Mouse (Mus musculus) embryonic facial prominence, embryonic 11.5 days (tissue): ENCODE results near the gene Olfr545. TPM values are rescaled to one million over a fixed set of nuclear protein-coding genes. Genes with fewer than 3 reads are reported as not detected.
"Not testable (repeated sequence)": the region's sequence is repeated elsewhere in the genome, so short reads cannot be mapped to it uniquely, and the experiment has no call there.

Source experiments
- ATAC-seq: fragments of 200-750 bp; cut with Nextera tagmentation; replicated peaks from 2 replicates; pipeline ENCODE4 v1.8.0; 2017; ENCODE audit warnings: low read depth; ENCODE audit not compliant: insufficient number of reproducible peaks, low FRiP score, low TSS enrichment
- DNase-seq: peaks from one replicate; pipeline ENCODE4 v3.0.0-alpha.2; 2015; ENCODE audit warnings: low spot score
- H3K27ac ChIP-seq: fragments of 300-500 bp; sonication (generic); replicated peaks from 2 replicates; pipeline ENCODE4 v1.5.1; 2014; ENCODE audit warnings: mild to moderate bottlenecking, low read depth, low read length, control low read depth
- H3K27me3 ChIP-seq: fragments of 300-500 bp; sonication (generic); 2 replicates; pipeline ENCODE4 v1.6.1; 2014; ENCODE audit warnings: mild to moderate bottlenecking, low read length, moderate library complexity, mixed read lengths; ENCODE audit not compliant: control insufficient read depth, insufficient read depth
- H3K36me3 ChIP-seq: fragments of 300-500 bp; sonication (generic); replicated peaks from 2 replicates; pipeline ENCODE4 v1.6.1; 2014; ENCODE audit warnings: low read depth, mild to moderate bottlenecking, low read length, moderate library complexity, mixed read lengths; ENCODE audit not compliant: control insufficient read depth, insufficient read depth
- H3K4me1 ChIP-seq: fragments of 300-500 bp; sonication (generic); 2 replicates; pipeline ENCODE4 v1.6.1; 2014; ENCODE audit warnings: low read length, mixed read lengths; ENCODE audit not compliant: control insufficient read depth, insufficient read depth
- H3K4me2 ChIP-seq: fragments of 300-500 bp; sonication (generic); 2 replicates; pipeline ENCODE4 v1.6.1; 2014; ENCODE audit warnings: low read depth, mild to moderate bottlenecking, control low read depth, low read length, moderate library complexity
- H3K4me3 ChIP-seq: fragments of 300-500 bp; sonication (generic); 2 replicates; pipeline ENCODE4 v1.5.1; 2014; ENCODE audit warnings: low read depth, low read length, control low read depth
- H3K9ac ChIP-seq: fragments of 300-500 bp; sonication (generic); replicated peaks from 2 replicates; pipeline ENCODE4 v1.6.1; 2014; ENCODE audit warnings: mild to moderate bottlenecking, control low read depth, low read length
- H3K9me3 ChIP-seq: fragments of 300-500 bp; sonication (generic); replicated peaks from 2 replicates; pipeline ENCODE4 v1.6.1; 2016; ENCODE audit warnings: mild to moderate bottlenecking, low read length, inconsistent platforms, mixed read lengths; ENCODE audit not compliant: control insufficient read depth
- WGBS: fragments of 180-500 bp; shearing (Covaris S2); extraction: QIAGEN DNeasy Blood & Tissue Kit; methylation state at CpG from one replicate; pipeline ENCODE4 v1.1.7; 2014; 5-methylcytosine and 5-hydroxymethylcytosine counted together
- polyA plus RNA-seq: library from polyadenylated mRNA; unstranded; fragments of >200 nt; fragmentation: Nextera tagmentation; extraction: Ambion mirVana; gene quantifications from 2 replicates; pipeline ENCODE4 v1.2.1, GENCODE M21; 2014

Olfr545 gene
- polyA plus RNA-seq, 1 experiment from 2014 or later, result not detected

- Histone ChIP-seq H3K9ac (peak overlapping the region; percentile 61), H3K27ac (no peak overlapping the region), H3K4me2 (peak overlapping the region; percentile 84)
Observed at GRCm38 (mm10) chr7:102512814-102513435, 13.6 kb upstream of the Olfr545 start.

DNA sequence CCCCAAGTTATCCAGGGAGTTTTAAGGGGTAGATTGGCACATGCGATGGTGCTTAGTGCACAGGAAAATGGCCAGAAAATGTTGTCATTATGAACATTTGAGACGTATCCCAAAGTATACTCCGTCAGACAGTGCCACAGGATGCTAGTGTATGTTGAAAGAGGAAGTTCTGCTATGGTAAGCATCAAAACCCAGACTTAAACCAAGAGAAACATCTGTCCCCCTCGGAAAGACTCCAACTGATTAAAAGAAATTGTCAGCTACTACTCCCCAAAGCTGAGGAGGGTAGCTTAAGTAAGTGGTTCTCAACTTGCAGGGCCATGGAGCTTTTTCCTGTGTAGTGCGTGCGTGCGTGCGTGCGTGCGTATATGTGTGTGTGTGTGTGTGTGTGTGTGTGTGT is 12.6 kb upstream of the Olfr545 start:
- ATAC-seq (no peak), DNase-seq (no peak)
- H3K4me3 ChIP-seq, result no peak overlapping the region
- no peaks in the 10 kb centered on the region; the same call in none of the 2 replicates for H3K27me3 ChIP-seq
- no peak overlapping the region for H3K9ac ChIP-seq
- H3K9me3 ChIP-seq, result no peaks in the 10 kb centered on the region
- no peak overlapping the region for H3K27ac ChIP-seq
- H3K4me2 ChIP-seq, result no peak overlapping the region
- whole genome bisulfite sequencing, result 93% methylated on average over 10 of the region's 10 CpGs
- H3K4me1 ChIP-seq, result no peaks in the 10 kb centered on the region; the same call in 1 of the 2 replicates
- H3K36me3 ChIP-seq, result no peaks in the 10 kb centered on the region

More at GRCm38 (mm10) chr7:102512814-102513435, 13.6 kb upstream of the Olfr545 start:
- no peaks in the 10 kb centered on the region; the same call in 1 of the 2 replicates for H3K4me1 ChIP-seq
- ATAC-seq (peak; percentile 93), DNase-seq (peak; percentile 91)
- H3K36me3 ChIP-seq, result no peaks in the 10 kb centered on the region
- no peaks in the 10 kb centered on the region for H3K9me3 ChIP-seq
- H3K4me3 ChIP-seq, result peak overlapping the region; percentile 40
- WGBS, result under 1% methylated on average over 54 of the region's 54 CpGs
- H3K27me3 ChIP-seq, result no peaks in the 10 kb centered on the region; the same call in none of the 2 replicates

DNA sequence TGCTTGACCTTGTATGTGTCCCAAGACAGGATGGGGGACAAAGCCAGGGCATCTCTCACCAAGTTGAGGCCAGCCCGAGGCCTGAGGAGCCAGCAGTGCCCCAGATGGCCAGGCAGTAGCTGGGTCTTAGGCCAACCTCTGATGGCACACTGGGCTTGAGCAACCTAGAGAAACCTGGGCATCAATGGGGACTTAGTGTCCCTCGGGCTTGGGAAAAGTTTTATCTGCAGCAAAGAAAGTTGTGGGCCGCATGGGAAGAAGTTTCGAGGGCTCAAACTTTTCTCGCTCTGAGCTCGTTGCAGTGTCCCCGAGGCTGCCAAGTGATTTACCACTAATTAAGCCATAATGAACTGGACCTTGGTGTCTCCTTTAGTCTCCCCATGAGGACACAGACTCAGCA is 10.4 kb upstream of the Olfr545 start:
- Histone ChIP-seq H3K4me3 (no peak overlapping the region), H3K27ac (no peak overlapping the region), H3K9me3 (no peaks in the 10 kb centered on the region), H3K9ac (no peak overlapping the region), H3K4me2 (no peak overlapping the region), H3K36me3 (no peaks in the 10 kb centered on the region), H3K4me1 (no peaks in the 10 kb centered on the region; the same call in 1 of the 2 replicates), H3K27me3 (no peaks in the 10 kb centered on the region; the same call in 1 of the 2 replicates)
- ATAC-seq (no peak), DNase-seq (no peak)
- WGBS, result 80% methylated on average over 7 of the region's 7 CpGs

DNA sequence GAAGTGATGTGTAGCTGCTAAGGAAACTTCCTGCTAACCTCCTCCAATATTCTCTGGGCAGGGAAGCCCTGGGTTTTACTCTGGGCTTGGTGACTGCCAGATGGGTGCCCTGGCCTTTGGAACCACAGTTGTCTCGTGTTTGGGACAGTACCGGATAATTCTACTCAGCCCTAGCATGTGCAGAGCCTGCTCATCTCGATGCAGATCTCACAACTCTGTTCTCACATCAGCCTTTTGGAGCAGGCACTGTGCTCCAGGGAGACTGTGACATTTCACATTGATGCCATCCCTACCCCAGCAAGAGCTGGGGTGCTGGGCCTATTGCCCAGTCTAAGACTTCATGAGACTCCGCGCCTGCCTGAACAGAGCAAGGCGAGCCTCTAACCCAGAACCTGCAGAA is 9.3 kb upstream of the Olfr545 start:
- no peak overlapping the region for H3K4me2 ChIP-seq
- ATAC-seq (no peak), DNase-seq (no peak)
- H3K4me1 ChIP-seq, result no peaks in the 10 kb centered on the region; the same call in 1 of the 2 replicates
- H3K4me3 ChIP-seq, result no peak overlapping the region
- 87% methylated on average over 6 of the region's 6 CpGs for WGBS
- H3K9ac ChIP-seq, result no peak overlapping the region
- no peaks in the 10 kb centered on the region; the same call in 1 of the 2 replicates for H3K27me3 ChIP-seq
- no peaks in the 10 kb centered on the region for H3K9me3 ChIP-seq
- H3K36me3 ChIP-seq, result no peaks in the 10 kb centered on the region
- H3K27ac ChIP-seq, result no peak overlapping the region

- ATAC-seq (no peak), DNase-seq (no peak)
- H3K27ac ChIP-seq, result no peak overlapping the region
- H3K9me3 ChIP-seq, result no peaks in the 10 kb centered on the region
- WGBS, result 85% methylated on average over 9 of the region's 9 CpGs
- H3K4me3 ChIP-seq, result no peak overlapping the region
- no peaks in the 10 kb centered on the region for H3K27me3 ChIP-seq
- no peaks in the 10 kb centered on the region for H3K36me3 ChIP-seq
- H3K4me2 ChIP-seq, result no peak overlapping the region
- no peak overlapping the region for H3K9ac ChIP-seq
- H3K4me1 ChIP-seq, result no peaks in the 10 kb centered on the region; the same call in 1 of the 2 replicates
Observed at GRCm38 (mm10) chr7:102508066-102508465, 8.7 kb upstream of the Olfr545 start.

DNA sequence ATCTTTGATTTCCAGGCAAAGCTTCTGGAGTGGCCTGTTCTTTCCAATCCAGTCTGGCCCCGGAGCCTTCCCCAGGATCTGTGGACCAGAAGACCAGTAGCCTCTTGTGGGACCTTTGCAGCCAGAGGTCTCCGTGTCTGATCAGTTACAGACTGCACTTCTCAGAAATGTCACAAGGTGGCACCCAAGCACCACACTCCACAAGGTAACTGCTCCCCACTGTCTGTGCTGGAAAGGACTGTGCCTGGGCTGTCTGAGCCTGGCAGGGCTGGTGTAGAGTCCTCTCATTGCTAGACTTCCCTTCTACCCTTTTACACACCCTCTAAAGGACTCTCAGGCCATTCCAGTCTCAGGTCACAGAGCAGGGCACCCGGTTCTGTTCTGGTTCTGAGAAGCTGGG is 7.5 kb upstream of the Olfr545 start:
- H3K36me3 ChIP-seq, result no peaks in the 10 kb centered on the region
- peak; percentile 69 for ATAC-seq
- no peak overlapping the region for H3K9ac ChIP-seq
- H3K4me3 ChIP-seq, result no peak overlapping the region
- WGBS, result 56% methylated on average over 3 of the region's 3 CpGs
- H3K9me3 ChIP-seq, result no peaks in the 10 kb centered on the region
- no peak overlapping the region for H3K27ac ChIP-seq
- no peaks in the 10 kb centered on the region for H3K27me3 ChIP-seq
- no peak overlapping the region for H3K4me2 ChIP-seq
- DNase-seq, result peak; percentile 79
- H3K4me1 ChIP-seq, result no peaks in the 10 kb centered on the region

GRCm38 (mm10) chr7:102501986-102502385 is 2.6 kb upstream of the Olfr545 start:
- Histone ChIP-seq H3K4me2 (no peak overlapping the region), H3K27ac (no peak overlapping the region), H3K4me1 (no peaks in the 10 kb centered on the region), H3K4me3 (no peak overlapping the region), H3K36me3 (no peaks in the 10 kb centered on the region), H3K9ac (no peak overlapping the region), H3K27me3 (no peaks in the 10 kb centered on the region), H3K9me3 (no peaks in the 10 kb centered on the region)
- WGBS, result 76% methylated on average over 5 of the region's 5 CpGs
- ATAC-seq (no peak), DNase-seq (no peak)

- H3K27ac ChIP-seq, H3K27me3 ChIP-seq, H3K36me3 ChIP-seq, DNase-seq, H3K4me2 ChIP-seq, H3K9me3 ChIP-seq, H3K4me3 ChIP-seq, H3K9ac ChIP-seq, H3K4me1 ChIP-seq: not testable (repeated sequence)
- ATAC-seq, result 0 out of 2 replicates have a peak, but pooled peaks have one; percentile 6
- 59% methylated on average over 7 of the region's 7 CpGs for WGBS
Observed at GRCm38 (mm10) chr7:102494416-102494815, 5.0 kb downstream of the Olfr545 start.
